Mouse (Mus musculus): ENCODE results near the gene Nop2. TPM values are rescaled to one million over a fixed set of nuclear protein-coding genes. Genes with fewer than 3 reads are reported as not detected.

The Nop2 gene
- polyA plus RNA-seq, 1 experiment from 2014 or later, result 72.1 TPM

GRCm38 (mm10) chr6:125182133-125182532, 50.4 kb downstream of the Nop2 start:
- no peak for ATAC-seq (replicated peaks; ENCODE audit: low FRiP score, low TSS enrichment, low read depth)
- peaks cover 98% of the 10 kb centered on the region for H3K36me3 ChIP-seq (ENCODE audit: control insufficient read depth, insufficient read depth, low read length)
- 89% methylated on average over 5 of the region's 5 CpGs for WGBS
- no peaks in the 10 kb centered on the region for H3K27me3 ChIP-seq (replicated peaks; ENCODE audit: control insufficient read depth, insufficient read depth, low read length)
- no peak overlapping the region for H3K4me3 ChIP-seq (ENCODE audit: low read depth, low read length)
- H3K9me3 ChIP-seq (ENCODE audit: control insufficient read depth, low read length), result no peaks in the 10 kb centered on the region
- no peak overlapping the region for H3K27ac ChIP-seq (ENCODE audit: low read depth)
- H3K9ac ChIP-seq (ENCODE audit: low read length), result no peak overlapping the region
- no peak overlapping the region for H3K4me2 ChIP-seq (ENCODE audit: low read length)
- DNase-seq (ENCODE audit: low spot score), result no peak
- H3K4me1 ChIP-seq (replicated peaks; ENCODE audit: control insufficient read depth, insufficient read depth, low read length), result no peaks in the 10 kb centered on the region

- Histone ChIP-seq H3K27me3 (replicated peaks; ENCODE audit: control insufficient read depth, insufficient read depth, low read length) (no peaks in the 10 kb centered on the region), H3K4me3 (ENCODE audit: low read depth, low read length) (no peak overlapping the region), H3K36me3 (ENCODE audit: control insufficient read depth, insufficient read depth, low read length) (peaks cover 85% of the 10 kb centered on the region), H3K9me3 (ENCODE audit: control insufficient read depth, low read length) (no peaks in the 10 kb centered on the region), H3K9ac (ENCODE audit: low read length) (no peak overlapping the region), H3K4me2 (ENCODE audit: low read length) (no peak overlapping the region), H3K4me1 (replicated peaks; ENCODE audit: control insufficient read depth, insufficient read depth, low read length) (no peaks in the 10 kb centered on the region), H3K27ac (ENCODE audit: low read depth) (no peak overlapping the region)
- ATAC-seq (replicated peaks; ENCODE audit: low FRiP score, low TSS enrichment, low read depth) (no peak), DNase-seq (ENCODE audit: low spot score) (no peak)
- WGBS, result 95% methylated on average over 10 of the region's 10 CpGs
Measured at GRCm38 (mm10) chr6:125186203-125186602, 54.5 kb downstream of the Nop2 start.

GRCm38 (mm10) chr6:125190816-125191215, 59.1 kb downstream of the Nop2 start:
- H3K4me1 ChIP-seq (replicated peaks; ENCODE audit: control insufficient read depth, insufficient read depth, low read length), result peaks cover 8% of the 10 kb centered on the region; the same call in 1 of the 2 replicates
- no peaks in the 10 kb centered on the region for H3K9me3 ChIP-seq (ENCODE audit: control insufficient read depth, low read length)
- H3K27me3 ChIP-seq (replicated peaks; ENCODE audit: control insufficient read depth, insufficient read depth, low read length), result no peaks in the 10 kb centered on the region
- peak overlapping the region; percentile 55 for H3K4me2 ChIP-seq (ENCODE audit: low read length)
- peaks cover 59% of the 10 kb centered on the region for H3K36me3 ChIP-seq (ENCODE audit: control insufficient read depth, insufficient read depth, low read length)
- peak overlapping the region; percentile 77 for H3K9ac ChIP-seq (ENCODE audit: low read length)
- ATAC-seq (replicated peaks; ENCODE audit: low FRiP score, low TSS enrichment, low read depth) (no peak), DNase-seq (ENCODE audit: low spot score) (no peak)
- H3K4me3 ChIP-seq (ENCODE audit: low read depth, low read length), result peak overlapping the region; percentile 73
- peak overlapping the region; percentile 100 for H3K27ac ChIP-seq (ENCODE audit: low read depth)

- Histone ChIP-seq H3K9me3 (ENCODE audit: control insufficient read depth, low read length) (no peaks in the 10 kb centered on the region), H3K27ac (ENCODE audit: low read depth) (peak within 1 kb of the TSS; percentile 100), H3K27me3 (replicated peaks; ENCODE audit: control insufficient read depth, insufficient read depth, low read length) (no peaks in the 10 kb centered on the region), H3K4me3 (ENCODE audit: low read depth, low read length) (peak within 1 kb of the TSS; percentile 73), H3K36me3 (ENCODE audit: control insufficient read depth, insufficient read depth, low read length) (peaks cover 53% of the 10 kb centered on the region), H3K4me1 (replicated peaks; ENCODE audit: control insufficient read depth, insufficient read depth, low read length) (peaks cover 8% of the 10 kb centered on the region; the same call in 1 of the 2 replicates), H3K4me2 (ENCODE audit: low read length) (peak within 1 kb of the TSS; percentile 95), H3K9ac (ENCODE audit: low read length) (peak within 1 kb of the TSS; percentile 77)
- DNase-seq (ENCODE audit: low spot score), result peak; percentile 99
- ATAC-seq (replicated peaks; ENCODE audit: low FRiP score, low TSS enrichment, low read depth), result peak; percentile 98
- 1% methylated on average over 54 of the region's 54 CpGs for WGBS
Measured at GRCm38 (mm10) chr6:125191332-125192015, 59.8 kb downstream of the Nop2 start, which contains the start of the genes Ncapd2 and Mrpl51. TSS of gene Ncapd2 (minus strand) at chr6:125191701. TSS of gene Mrpl51 (plus strand) at chr6:125191801.

- Histone ChIP-seq H3K27ac (ENCODE audit: low read depth) (peak overlapping the region; percentile 100), H3K4me2 (ENCODE audit: low read length) (peak overlapping the region; percentile 95), H3K4me3 (ENCODE audit: low read depth, low read length) (peak overlapping the region; percentile 73), H3K9me3 (ENCODE audit: control insufficient read depth, low read length) (no peaks in the 10 kb centered on the region), H3K4me1 (replicated peaks; ENCODE audit: control insufficient read depth, insufficient read depth, low read length) (peaks cover 8% of the 10 kb centered on the region; the same call in 1 of the 2 replicates), H3K9ac (ENCODE audit: low read length) (peak overlapping the region; percentile 77), H3K27me3 (replicated peaks; ENCODE audit: control insufficient read depth, insufficient read depth, low read length) (no peaks in the 10 kb centered on the region), H3K36me3 (ENCODE audit: control insufficient read depth, insufficient read depth, low read length) (peaks cover 46% of the 10 kb centered on the region)
- ATAC-seq (replicated peaks; ENCODE audit: low FRiP score, low TSS enrichment, low read depth) (peak; percentile 96), DNase-seq (ENCODE audit: low spot score) (peak; percentile 94)
- WGBS, result under 1% methylated on average over 34 of the region's 34 CpGs
Measured at GRCm38 (mm10) chr6:125192016-125192714, 60.5 kb downstream of the Nop2 start.

- DNase-seq (ENCODE audit: low spot score), result no peak
- ATAC-seq (replicated peaks; ENCODE audit: low FRiP score, low TSS enrichment, low read depth), result no peak
- Histone ChIP-seq H3K4me3 (ENCODE audit: low read depth, low read length) (peak overlapping the region; percentile 73), H3K4me2 (ENCODE audit: low read length) (peak overlapping the region; percentile 95), H3K36me3 (ENCODE audit: control insufficient read depth, insufficient read depth, low read length) (peaks cover 39% of the 10 kb centered on the region), H3K9me3 (ENCODE audit: control insufficient read depth, low read length) (no peaks in the 10 kb centered on the region), H3K27me3 (replicated peaks; ENCODE audit: control insufficient read depth, insufficient read depth, low read length) (no peaks in the 10 kb centered on the region), H3K4me1 (replicated peaks; ENCODE audit: control insufficient read depth, insufficient read depth, low read length) (peaks cover 8% of the 10 kb centered on the region; the same call in 1 of the 2 replicates), H3K9ac (ENCODE audit: low read length) (peak overlapping the region; percentile 77), H3K27ac (ENCODE audit: low read depth) (peak overlapping the region; percentile 100)
- WGBS, result 36% methylated on average over 5 of the region's 5 CpGs
Measured at GRCm38 (mm10) chr6:125192841-125193240, 61.1 kb downstream of the Nop2 start.

GRCm38 (mm10) chr6:125193390-125193789, 61.7 kb downstream of the Nop2 start:
- H3K9ac ChIP-seq (ENCODE audit: low read length), result no peak overlapping the region
- DNase-seq (ENCODE audit: low spot score), result no peak
- peak overlapping the region; percentile 13; the same call in 1 of the 2 replicates for H3K4me2 ChIP-seq (ENCODE audit: low read length)
- H3K27ac ChIP-seq (ENCODE audit: low read depth), result no peak overlapping the region
- peaks cover 34% of the 10 kb centered on the region for H3K36me3 ChIP-seq (ENCODE audit: control insufficient read depth, insufficient read depth, low read length)
- H3K9me3 ChIP-seq (ENCODE audit: control insufficient read depth, low read length), result no peaks in the 10 kb centered on the region
- WGBS, result 77% methylated on average over 6 of the region's 7 CpGs
- no peaks in the 10 kb centered on the region for H3K27me3 ChIP-seq (replicated peaks; ENCODE audit: control insufficient read depth, insufficient read depth, low read length)
- peaks cover 8% of the 10 kb centered on the region; the same call in 1 of the 2 replicates for H3K4me1 ChIP-seq (replicated peaks; ENCODE audit: control insufficient read depth, insufficient read depth, low read length)
- ATAC-seq (replicated peaks; ENCODE audit: low FRiP score, low TSS enrichment, low read depth), result no peak
- no peak overlapping the region for H3K4me3 ChIP-seq (ENCODE audit: low read depth, low read length)
